Mouse (Mus musculus): Measurements from ENCODE around the gene Vmn1r155. TPM values are rescaled to one million over a fixed set of nuclear protein-coding genes. Genes with fewer than 3 reads are reported as not detected.
"Not testable (repeated sequence)": the region's sequence is repeated elsewhere in the genome, so short reads cannot be mapped to it uniquely, and the experiment has no call there.

Gene Vmn1r155
- total RNA-seq (2018; cell fraction: chromatin; rRNA removed) = not detected
- total RNA-seq (2018; cell fraction: cytosol; rRNA removed) = not detected
- not detected for total RNA-seq (2018; cell fraction: nucleus; rRNA removed)
- polyA plus RNA-seq (2018) = not detected in 3 replicates

DNA sequence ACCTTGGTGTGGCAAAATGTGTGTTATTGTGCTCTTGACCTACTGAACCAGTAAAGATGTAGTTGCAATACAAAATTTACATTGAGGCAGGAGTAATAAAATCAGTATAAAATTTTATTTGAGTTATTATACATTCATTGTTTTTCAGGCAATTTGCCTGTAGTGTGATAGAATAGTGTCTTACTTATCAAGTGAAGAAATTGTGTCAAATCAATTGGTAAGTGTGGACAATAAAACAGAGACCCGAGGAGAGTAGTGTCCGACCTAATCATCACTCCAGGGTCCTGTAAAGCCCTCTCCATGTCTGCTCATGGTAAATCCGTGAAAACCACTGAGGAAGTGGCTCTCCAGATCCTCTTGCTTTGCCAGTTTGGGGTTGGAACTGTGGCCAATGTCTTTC is at the start of gene Vmn1r155:
Vmn1r155 (plus strand) TSS at position 301 of the 400 bp plus-strand sequence.
- H3K36me3 ChIP-seq (ENCODE audit: inconsistent target); H3K4me3 ChIP-seq (ENCODE audit: inconsistent target); H3K79me2 ChIP-seq (ENCODE audit: inconsistent target); H3K27ac ChIP-seq: not testable (repeated sequence)
- WGBS (ENCODE audit: missing documents) = no CpG with 5 or more reads among the region's 3 CpGs

DNA sequence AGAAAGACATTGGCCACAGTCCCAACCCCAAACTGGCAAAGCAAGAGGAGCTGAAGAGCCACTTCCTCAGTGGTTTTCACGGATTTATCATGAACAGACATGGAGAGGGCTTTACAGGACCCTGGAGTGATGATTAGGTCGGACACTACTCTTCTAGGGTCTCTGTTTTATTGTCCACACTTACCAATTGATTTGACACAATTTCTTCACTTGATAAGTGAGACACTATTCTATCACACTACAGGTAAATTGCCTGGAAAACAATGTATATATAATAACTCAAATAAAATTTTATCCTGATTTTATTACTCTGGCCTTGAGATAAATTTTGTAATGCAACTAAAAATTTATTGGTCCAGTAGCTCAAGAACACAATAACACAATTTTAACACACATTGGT is 34.4 kb downstream of the Vmn1r155 start, which contains the start of gene Gm8693:
Gm8693 (minus strand) TSS at position 101 of the 400 bp plus-strand sequence.
- not testable (repeated sequence) for H3K27ac ChIP-seq; H3K79me2 ChIP-seq (ENCODE audit: inconsistent target); H3K36me3 ChIP-seq (ENCODE audit: inconsistent target); H3K4me3 ChIP-seq (ENCODE audit: inconsistent target)
- no CpG with 5 or more reads among the region's 2 CpGs for WGBS (ENCODE audit: missing documents)

Other genes with a start within 250 kb of the Vmn1r155 start
- gene Vmn1r148, start 244.4 kb upstream of the Vmn1r155 start, polyA plus RNA-seq (2018) = not detected in 3 replicates
- not detected in 3 replicates for gene Vmn1r149, start 219.8 kb upstream of the Vmn1r155 start, polyA plus RNA-seq (2018)
- not detected in 3 replicates for gene Gm10665, start 193.9 kb upstream of the Vmn1r155 start, polyA plus RNA-seq (2018)
- gene Vmn1r151, start 158.3 kb upstream of the Vmn1r155 start, polyA plus RNA-seq (2018) = not detected in 3 replicates
- not detected in 3 replicates for gene Vmn1r152, start 135.1 kb upstream of the Vmn1r155 start, polyA plus RNA-seq (2018)
- gene Gm8677, start 123.1 kb upstream of the Vmn1r155 start, polyA plus RNA-seq (2018) = not detected in 3 replicates
- gene Gm4201, start 92.7 kb upstream of the Vmn1r155 start, polyA plus RNA-seq (2018) = not detected in 3 replicates
- not detected in 3 replicates for gene Gm4565, start 69.9 kb upstream of the Vmn1r155 start, polyA plus RNA-seq (2018)
- not detected in 3 replicates for gene Gm8693, start 34.3 kb downstream of the Vmn1r155 start, polyA plus RNA-seq (2018)
- not detected in 3 replicates for gene Gm4567, start 61.7 kb downstream of the Vmn1r155 start, polyA plus RNA-seq (2018)
- not detected in 3 replicates for gene Vmn1r157, start 103.7 kb downstream of the Vmn1r155 start, polyA plus RNA-seq (2018)
- gene Vmn1r158, start 132.8 kb downstream of the Vmn1r155 start, polyA plus RNA-seq (2018) = not detected in 3 replicates
- gene Vmn1r159, start 185.6 kb downstream of the Vmn1r155 start, polyA plus RNA-seq (2018) = not detected in 3 replicates
- gene Vmn1r160, start 213.2 kb downstream of the Vmn1r155 start, polyA plus RNA-seq (2018) = not detected in 3 replicates